Mouse (Mus musculus): Measurements from ENCODE around the gene Trp53rkb.

Trp53rkb gene

DNA sequence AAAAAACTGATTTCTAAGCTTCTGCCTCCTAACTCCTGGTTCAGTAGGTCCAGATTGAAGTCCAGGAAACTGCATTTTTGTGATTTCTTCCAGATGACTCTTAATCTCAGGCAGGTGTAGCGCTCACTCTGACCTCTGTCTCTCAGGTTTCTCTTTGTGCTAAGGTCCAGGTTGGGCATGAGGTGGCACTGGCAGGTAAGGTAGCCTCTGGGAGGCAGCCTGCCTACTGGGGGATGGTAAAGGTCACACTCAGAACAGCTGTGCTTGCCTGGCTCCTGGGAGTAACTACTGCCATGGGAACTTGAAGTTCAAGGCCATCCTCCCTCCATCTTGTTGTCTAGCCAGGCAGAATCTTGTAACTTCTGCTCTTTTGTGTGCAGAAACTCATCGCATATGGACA is 41.8 kb downstream of the Trp53rkb start:
- no peak for DNase-seq (ENCODE audit: low spot score in 2 of 2)

DNA sequence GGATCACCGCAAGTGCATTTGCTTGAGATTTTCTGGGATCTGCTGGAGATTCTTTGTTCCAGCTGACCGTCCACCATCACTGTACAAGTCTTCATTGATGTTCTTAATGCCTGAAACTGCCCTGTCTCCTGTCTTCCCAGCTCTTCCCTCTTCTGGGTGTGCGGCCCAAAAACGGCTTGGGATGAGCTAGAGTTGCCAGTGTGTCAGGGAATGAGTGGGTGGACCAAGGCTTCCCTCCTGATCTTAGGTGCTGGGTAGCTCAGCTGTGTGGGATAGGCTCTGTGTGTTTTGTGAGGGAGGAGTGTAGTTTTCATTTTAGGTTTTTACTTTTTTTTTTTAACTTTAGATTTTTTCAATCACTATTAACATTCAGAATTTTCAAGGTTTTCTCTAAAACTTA is 42.5 kb downstream of the Trp53rkb start:
- no peak for DNase-seq (ENCODE audit: low spot score in 2 of 2)

DNA sequence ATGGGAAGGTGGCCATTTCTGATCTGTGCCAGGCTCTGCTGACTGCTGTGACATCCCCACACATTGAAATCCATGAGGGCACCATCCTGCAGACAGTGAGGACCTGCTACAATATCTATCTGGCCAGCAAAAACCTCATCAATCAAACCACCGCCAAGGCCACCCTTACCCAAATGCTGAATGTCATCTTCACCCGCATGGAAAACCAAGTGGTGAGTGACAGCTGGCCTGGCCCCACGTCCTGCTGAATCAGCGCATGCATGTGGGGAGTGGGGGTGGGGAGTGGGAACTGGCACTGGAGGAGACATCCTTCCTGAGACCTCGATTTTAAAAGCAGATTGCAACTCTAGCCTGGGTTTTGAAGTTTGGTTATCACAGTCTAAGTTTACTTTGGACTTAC is 43.2 kb downstream of the Trp53rkb start:
- no peak for DNase-seq (ENCODE audit: low spot score in 2 of 2)

GRCm38 (mm10) chr2:166841813-166842212 is 49.5 kb downstream of the Trp53rkb start:
- DNase-seq (ENCODE audit: low spot score in 2 of 2), result no peak

All from frontal cortex, postnatal 14 days (tissue).